Mouse (Mus musculus): ENCODE measurements around the gene Gpr4. TPM values are rescaled to one million over a fixed set of nuclear protein-coding genes. Genes with fewer than 3 reads are reported as not detected.

Gene Gpr4
- 1.8 and 2.3 TPM in 2 replicates for polyA plus RNA-seq (2014; fragmentation: Nextera tagmentation; extraction: Ambion mirVana)

DNA sequence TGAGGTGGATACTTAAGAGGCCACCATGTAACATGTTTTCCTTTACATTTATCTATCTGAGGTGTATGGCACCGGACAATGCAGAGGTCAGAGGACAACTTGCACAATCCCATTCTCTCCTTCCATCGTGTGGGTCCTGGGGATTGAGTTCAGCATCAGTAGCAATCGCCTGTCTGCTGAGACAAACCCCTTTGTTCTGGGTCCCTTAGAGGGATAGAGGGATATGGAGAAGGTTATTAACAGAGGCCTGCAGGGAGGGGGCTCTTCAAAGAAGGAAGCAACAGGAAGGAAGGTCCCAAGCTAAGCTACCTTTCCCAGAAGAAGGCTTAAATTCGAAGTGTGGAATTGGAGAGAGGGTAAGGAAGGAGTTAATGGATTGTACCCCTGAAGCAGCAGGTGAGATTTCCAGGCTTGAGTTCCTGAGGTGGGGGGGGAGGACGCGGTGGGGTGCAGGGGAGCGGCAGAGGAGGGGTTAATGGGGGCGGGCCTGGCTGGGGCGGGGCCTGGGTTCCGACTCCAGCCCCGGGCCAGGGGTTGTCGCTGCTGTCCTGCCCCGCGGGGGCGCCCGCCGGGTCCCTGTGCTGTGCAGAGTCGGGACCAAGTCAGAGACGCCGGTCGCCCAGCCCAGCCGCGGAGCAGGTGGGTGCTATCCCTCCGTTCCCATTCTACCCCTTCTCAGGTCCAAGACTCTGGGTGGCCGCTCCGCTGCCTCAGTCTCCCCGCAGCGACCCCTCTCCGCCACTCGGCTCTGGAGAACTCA is at the start of gene Gpr4:
Gene Gpr4 (plus strand): TSS at position 543 of the 760 bp plus-strand sequence.
- no peaks in the 10 kb centered on the region for H3K36me3 ChIP-seq (ENCODE audit: control insufficient read depth, insufficient read depth, low read length)
- ATAC-seq (peak; percentile 76), DNase-seq (ENCODE audit: low spot score) (peak; percentile 35)
- H3K9ac ChIP-seq (ENCODE audit: low read length), result peak within 1 kb of the TSS; percentile 53
- peaks cover 3% of the 10 kb centered on the region; the same call in 1 of the 2 replicates for H3K4me1 ChIP-seq (ENCODE audit: control insufficient read depth, insufficient read depth, low read length)
- 2% methylated on average over 29 of the region's 30 CpGs for WGBS
- no peak within 1 kb of the TSS for H3K27ac ChIP-seq (ENCODE audit: low read depth, low read length)
- peak within 1 kb of the TSS; percentile 39 for H3K4me3 ChIP-seq (ENCODE audit: low read depth, low read length)
- no peaks in the 10 kb centered on the region for H3K27me3 ChIP-seq (replicated peaks; ENCODE audit: control insufficient read depth, insufficient read depth, low read length)
- peak within 1 kb of the TSS; percentile 63 for H3K4me2 ChIP-seq (ENCODE audit: low read length)
- no peaks in the 10 kb centered on the region for H3K9me3 ChIP-seq (replicated peaks; ENCODE audit: control insufficient read depth, low read length)

DNA sequence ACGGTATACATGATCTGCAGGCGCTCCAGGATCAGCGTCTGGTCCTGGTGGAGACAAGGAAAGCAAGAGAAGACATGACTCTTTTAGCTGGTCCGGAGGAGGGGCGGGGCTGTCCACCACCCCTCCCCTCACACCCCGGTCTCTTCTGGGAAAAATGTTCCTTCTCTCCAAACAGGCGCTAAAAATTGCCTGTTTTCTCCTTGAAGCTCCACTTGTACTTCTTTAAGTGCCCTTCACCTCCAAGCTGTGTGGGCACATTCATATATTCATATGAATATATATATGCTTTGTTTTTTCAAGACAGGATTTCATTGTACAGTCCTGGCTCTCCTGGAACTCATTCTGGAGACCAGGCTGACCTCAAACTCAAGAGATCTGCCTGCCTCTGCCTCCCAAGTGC is 49.4 kb upstream of the Gpr4 start:
- Histone ChIP-seq H3K4me2 (ENCODE audit: low read length) (no peak overlapping the region), H3K36me3 (ENCODE audit: control insufficient read depth, insufficient read depth, low read length) (no peaks in the 10 kb centered on the region), H3K27me3 (replicated peaks; ENCODE audit: control insufficient read depth, insufficient read depth, low read length) (peaks cover 12% of the 10 kb centered on the region; the same call in 1 of the 2 replicates), H3K9ac (ENCODE audit: low read length) (no peak overlapping the region), H3K4me3 (ENCODE audit: low read depth, low read length) (no peak overlapping the region), H3K9me3 (replicated peaks; ENCODE audit: control insufficient read depth, low read length) (no peaks in the 10 kb centered on the region), H3K4me1 (ENCODE audit: control insufficient read depth, insufficient read depth, low read length) (peaks cover 15% of the 10 kb centered on the region), H3K27ac (ENCODE audit: low read depth, low read length) (no peak overlapping the region)
- DNase-seq (ENCODE audit: low spot score) (no peak), ATAC-seq (no peak)
- WGBS, result 83% methylated on average over 7 of the region's 7 CpGs

DNA sequence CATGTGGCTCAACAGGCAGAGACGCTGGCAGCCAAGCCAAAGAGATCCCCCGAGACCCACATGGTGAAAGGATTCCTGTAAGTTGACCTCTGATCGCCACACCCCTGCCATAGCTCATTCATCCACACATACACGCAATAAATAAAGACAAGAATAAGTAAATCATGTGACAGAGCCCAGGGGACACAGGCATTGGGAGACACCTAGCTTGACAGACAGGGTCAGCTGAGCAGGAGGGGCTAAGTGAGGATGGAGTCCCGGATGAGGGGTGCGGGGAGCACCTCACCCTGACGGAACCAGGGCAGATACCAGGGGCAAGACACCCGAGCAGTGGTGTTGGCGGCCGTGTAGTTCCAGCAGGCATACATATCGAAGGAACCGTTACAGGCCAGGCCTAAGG is 48.6 kb upstream of the Gpr4 start:
- Histone ChIP-seq H3K4me2 (ENCODE audit: low read length) (peak overlapping the region; percentile 38; the same call in 1 of the 2 replicates), H3K36me3 (ENCODE audit: control insufficient read depth, insufficient read depth, low read length) (no peaks in the 10 kb centered on the region), H3K27ac (ENCODE audit: low read depth, low read length) (no peak overlapping the region), H3K4me1 (ENCODE audit: control insufficient read depth, insufficient read depth, low read length) (peaks cover 15% of the 10 kb centered on the region), H3K4me3 (ENCODE audit: low read depth, low read length) (no peak overlapping the region), H3K9me3 (replicated peaks; ENCODE audit: control insufficient read depth, low read length) (no peaks in the 10 kb centered on the region), H3K9ac (ENCODE audit: low read length) (no peak overlapping the region), H3K27me3 (replicated peaks; ENCODE audit: control insufficient read depth, insufficient read depth, low read length) (peaks cover 12% of the 10 kb centered on the region; the same call in 1 of the 2 replicates)
- DNase-seq (ENCODE audit: low spot score) (no peak), ATAC-seq (no peak)
- WGBS, result 35% methylated on average over 12 of the region's 12 CpGs

DNA sequence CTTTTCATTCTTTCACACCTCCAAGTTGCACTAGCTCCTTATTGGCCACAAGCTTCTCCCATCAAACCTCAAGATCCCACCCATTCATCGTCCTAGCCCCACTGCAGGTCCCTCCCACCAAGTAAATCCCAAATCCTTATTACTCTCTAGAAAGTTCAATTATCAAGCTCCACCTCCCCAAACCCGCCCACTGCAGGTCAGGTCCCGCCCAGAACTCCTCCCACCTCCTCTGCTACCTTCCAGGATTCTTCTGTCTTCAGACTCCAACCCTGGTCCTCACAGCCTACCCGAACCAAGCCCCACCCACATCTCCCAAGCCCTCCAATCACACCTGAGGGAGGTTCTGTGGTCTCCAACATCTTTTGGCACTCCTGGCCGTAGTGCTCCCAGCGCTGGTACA is 48.1 kb upstream of the Gpr4 start:
- 2% methylated on average over 6 of the region's 6 CpGs for WGBS
- H3K9ac ChIP-seq (ENCODE audit: low read length), result no peak overlapping the region
- no peaks in the 10 kb centered on the region for H3K36me3 ChIP-seq (ENCODE audit: control insufficient read depth, insufficient read depth, low read length)
- H3K27me3 ChIP-seq (replicated peaks; ENCODE audit: control insufficient read depth, insufficient read depth, low read length), result peaks cover 11% of the 10 kb centered on the region; the same call in 1 of the 2 replicates
- H3K9me3 ChIP-seq (replicated peaks; ENCODE audit: control insufficient read depth, low read length), result no peaks in the 10 kb centered on the region
- peak overlapping the region; percentile 38; the same call in 1 of the 2 replicates for H3K4me2 ChIP-seq (ENCODE audit: low read length)
- ATAC-seq (peak; percentile 29; the same call in 1 of the 2 replicates), DNase-seq (ENCODE audit: low spot score) (peak; percentile 22)
- no peak overlapping the region for H3K27ac ChIP-seq (ENCODE audit: low read depth, low read length)
- H3K4me3 ChIP-seq (ENCODE audit: low read depth, low read length), result no peak overlapping the region
- peaks cover 15% of the 10 kb centered on the region for H3K4me1 ChIP-seq (ENCODE audit: control insufficient read depth, insufficient read depth, low read length)

DNA sequence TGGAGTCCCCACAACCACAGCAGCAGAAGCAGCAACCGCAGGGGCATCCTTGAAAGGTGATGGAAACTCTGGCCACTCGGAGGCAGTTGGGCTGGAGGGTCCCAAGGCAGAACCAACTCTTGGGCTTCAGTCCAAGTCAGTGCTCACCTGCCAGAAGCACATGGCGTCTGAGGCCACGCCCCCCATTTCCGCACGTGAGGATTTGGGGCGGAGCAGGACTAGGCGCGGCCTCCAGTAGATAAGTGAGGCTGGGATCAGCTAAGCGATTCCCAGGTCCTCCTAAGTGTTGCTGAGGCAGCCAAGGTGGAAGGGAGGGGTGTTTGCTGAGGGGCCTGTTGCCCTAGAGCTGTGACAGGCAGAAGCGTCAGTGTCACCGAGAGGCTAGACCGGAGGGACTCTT is 47.4 kb upstream of the Gpr4 start:
- H3K27ac ChIP-seq (ENCODE audit: low read depth, low read length), result no peak overlapping the region
- peak; percentile 37 for DNase-seq (ENCODE audit: low spot score)
- peak overlapping the region; percentile 4; the same call in 1 of the 2 replicates for H3K4me3 ChIP-seq (ENCODE audit: low read depth, low read length)
- no peak for ATAC-seq
- H3K4me1 ChIP-seq (ENCODE audit: control insufficient read depth, insufficient read depth, low read length), result peaks cover 8% of the 10 kb centered on the region
- H3K4me2 ChIP-seq (ENCODE audit: low read length), result peak overlapping the region; percentile 38
- H3K9ac ChIP-seq (ENCODE audit: low read length), result no peak overlapping the region
- WGBS, result 3% methylated on average over 13 of the region's 13 CpGs
- H3K9me3 ChIP-seq (replicated peaks; ENCODE audit: control insufficient read depth, low read length), result no peaks in the 10 kb centered on the region
- peaks cover 5% of the 10 kb centered on the region; the same call in 1 of the 2 replicates for H3K27me3 ChIP-seq (replicated peaks; ENCODE audit: control insufficient read depth, insufficient read depth, low read length)
- no peaks in the 10 kb centered on the region for H3K36me3 ChIP-seq (ENCODE audit: control insufficient read depth, insufficient read depth, low read length)

DNA sequence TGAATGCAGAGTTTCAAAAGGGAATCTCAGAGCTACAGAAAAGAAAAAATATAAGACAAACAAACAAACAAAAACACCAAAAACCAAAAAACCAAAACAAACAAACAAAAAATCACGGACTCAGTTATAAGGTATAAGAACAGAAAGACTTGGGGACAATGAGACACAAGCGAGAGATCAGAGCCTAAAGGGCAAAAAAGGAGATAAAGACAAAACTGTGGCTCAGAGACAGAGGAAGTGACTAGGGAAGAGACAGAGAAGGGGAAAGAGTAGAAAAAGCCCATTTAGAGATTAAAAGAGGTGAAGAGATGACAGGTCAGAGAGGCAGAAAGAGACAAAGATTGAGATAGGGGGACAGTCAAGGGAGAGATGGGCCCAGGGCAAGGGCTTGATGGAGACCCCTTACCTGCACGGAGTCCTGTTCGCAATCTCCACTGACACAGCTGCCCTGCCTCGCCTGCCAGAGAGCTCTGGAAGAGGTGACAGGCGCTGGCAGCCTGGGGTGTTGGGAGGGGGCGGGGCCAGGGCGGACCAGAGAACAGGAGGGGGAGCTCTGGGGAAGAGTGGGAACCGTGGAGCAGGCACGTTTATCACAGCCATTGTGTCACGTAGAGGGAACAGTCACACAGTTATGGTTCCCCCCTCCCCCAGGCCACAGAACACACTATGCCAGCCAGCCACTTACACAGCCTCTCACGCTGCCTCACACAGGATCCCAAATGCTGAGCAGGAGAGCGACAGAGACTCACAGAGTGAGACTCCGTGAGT is 46.5 kb upstream of the Gpr4 start, which contains the start of gene Gipr:
Gene Gipr (minus strand): TSS at position 472 of the 768 bp plus-strand sequence.
- Histone ChIP-seq H3K4me1 (ENCODE audit: control insufficient read depth, insufficient read depth, low read length) (peaks cover 7% of the 10 kb centered on the region), H3K4me2 (ENCODE audit: low read length) (peak within 1 kb of the TSS; percentile 38), H3K27me3 (replicated peaks; ENCODE audit: control insufficient read depth, insufficient read depth, low read length) (peaks cover 5% of the 10 kb centered on the region; the same call in 1 of the 2 replicates), H3K4me3 (ENCODE audit: low read depth, low read length) (peak within 1 kb of the TSS; percentile 10), H3K36me3 (ENCODE audit: control insufficient read depth, insufficient read depth, low read length) (no peaks in the 10 kb centered on the region), H3K9me3 (replicated peaks; ENCODE audit: control insufficient read depth, low read length) (no peaks in the 10 kb centered on the region), H3K9ac (ENCODE audit: low read length) (peak within 1 kb of the TSS; percentile 45), H3K27ac (ENCODE audit: low read depth, low read length) (peak within 1 kb of the TSS; percentile 44; the same call in 1 of the 2 replicates)
- DNase-seq (ENCODE audit: low spot score) (peak; percentile 62), ATAC-seq (peak; percentile 66)
- 12% methylated on average over 14 of the region's 14 CpGs for WGBS

DNA sequence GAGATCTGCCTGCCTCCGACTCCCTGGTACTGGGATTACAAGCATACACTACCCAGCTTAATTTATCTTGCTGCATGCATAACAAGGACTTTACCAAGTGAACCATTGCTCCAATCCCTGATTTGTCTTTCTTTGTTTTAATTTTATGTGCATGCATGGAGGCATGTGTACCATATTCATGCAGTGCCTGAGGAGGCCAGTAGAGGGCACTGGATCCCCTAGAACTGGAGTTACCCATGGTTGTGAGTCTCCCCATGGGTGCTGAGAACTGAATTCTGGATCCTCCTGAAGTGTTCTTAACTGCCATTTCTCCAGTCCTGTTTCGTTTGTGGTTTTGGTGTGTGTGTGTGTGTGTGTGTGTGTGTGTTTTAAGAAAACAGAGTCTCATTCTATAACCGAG is 45.3 kb upstream of the Gpr4 start:
- no peak overlapping the region for H3K4me3 ChIP-seq (ENCODE audit: low read depth, low read length)
- peaks cover 5% of the 10 kb centered on the region; the same call in 1 of the 2 replicates for H3K27me3 ChIP-seq (replicated peaks; ENCODE audit: control insufficient read depth, insufficient read depth, low read length)
- no peak overlapping the region for H3K27ac ChIP-seq (ENCODE audit: low read depth, low read length)
- DNase-seq (ENCODE audit: low spot score), result no peak
- no peak for ATAC-seq
- H3K9me3 ChIP-seq (replicated peaks; ENCODE audit: control insufficient read depth, low read length), result no peaks in the 10 kb centered on the region
- H3K4me1 ChIP-seq (ENCODE audit: control insufficient read depth, insufficient read depth, low read length), result peaks cover 9% of the 10 kb centered on the region
- H3K9ac ChIP-seq (ENCODE audit: low read length), result no peak overlapping the region
- 92% methylated on average over 3 of the region's 3 CpGs for WGBS
- no peak overlapping the region for H3K4me2 ChIP-seq (ENCODE audit: low read length)
- no peaks in the 10 kb centered on the region for H3K36me3 ChIP-seq (ENCODE audit: control insufficient read depth, insufficient read depth, low read length)

DNA sequence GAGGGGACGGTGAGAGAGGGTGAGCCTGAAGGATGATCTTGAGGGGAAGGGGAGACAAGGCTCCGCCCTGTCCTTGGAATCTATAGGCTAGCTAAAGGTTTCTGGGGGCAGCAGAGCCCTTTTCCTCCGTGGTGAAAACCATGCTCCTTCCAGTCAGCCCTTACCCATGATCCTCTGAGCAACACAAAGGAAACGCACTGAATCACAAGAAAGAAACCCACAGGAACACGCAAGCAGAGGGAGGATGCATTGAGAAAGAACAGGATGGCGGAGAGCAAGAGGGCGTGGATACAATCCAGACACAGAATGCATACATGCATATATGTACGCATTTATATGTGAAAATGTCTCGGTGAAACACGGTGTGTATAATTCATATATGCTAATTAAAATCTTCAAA is 42.8 kb upstream of the Gpr4 start:
- ATAC-seq, result no peak
- H3K9ac ChIP-seq (ENCODE audit: low read length), result no peak overlapping the region
- H3K4me2 ChIP-seq (ENCODE audit: low read length), result no peak overlapping the region
- H3K9me3 ChIP-seq (replicated peaks; ENCODE audit: control insufficient read depth, low read length), result no peaks in the 10 kb centered on the region
- no peak overlapping the region for H3K4me3 ChIP-seq (ENCODE audit: low read depth, low read length)
- peaks cover 5% of the 10 kb centered on the region; the same call in 1 of the 2 replicates for H3K27me3 ChIP-seq (replicated peaks; ENCODE audit: control insufficient read depth, insufficient read depth, low read length)
- H3K27ac ChIP-seq (ENCODE audit: low read depth, low read length), result peak overlapping the region; percentile 75; the same call in 1 of the 2 replicates
- peaks cover 16% of the 10 kb centered on the region for H3K4me1 ChIP-seq (ENCODE audit: control insufficient read depth, insufficient read depth, low read length)
- 52% methylated on average over 10 of the region's 10 CpGs for WGBS
- DNase-seq (ENCODE audit: low spot score), result no peak
- H3K36me3 ChIP-seq (ENCODE audit: control insufficient read depth, insufficient read depth, low read length), result no peaks in the 10 kb centered on the region
